Mouse (Mus musculus) MEL (cell line): ENCODE data around the gene Fbn1.

Experiments used
- CTCF ChIP-seq, 3 experiments: IDR thresholded peaks in 2 of 3; conservative IDR thresholded peaks in 1 of 3; 2 replicates each; pipeline ENCODE4 v1.5.1; 2011 to 2012; ENCODE audit warnings: low read length in 3 of 3, low read depth in 2 of 3, mild to moderate bottlenecking in 2 of 3, improper control_type of control experiment in 1 of 3, inconsistent platforms in 1 of 3, mixed read lengths in 1 of 3, moderate library complexity in 1 of 3; ENCODE audit not compliant: control insufficient read depth in 1 of 3, insufficient read depth in 1 of 3, poor library complexity in 1 of 3, severe bottlenecking in 1 of 3
- E2F4 ChIP-seq: IDR thresholded peaks from 2 replicates; pipeline ENCODE4 v1.6.1; 2011; ENCODE audit warnings: low read depth, low read length, improper control_type of control experiment, borderline replicate concordance
- GABPA ChIP-seq: IDR thresholded peaks from 2 replicates; pipeline ENCODE4 v1.6.1; 2012; ENCODE audit warnings: low read depth, mild to moderate bottlenecking, inconsistent platforms, low read length, improper control_type of control experiment, moderate library complexity
- POLR2A ChIP-seq, 2 experiments: IDR thresholded peaks; 2 replicates each; pipeline ENCODE4 v1.6.1; 2011 to 2012; ENCODE audit warnings: low read length in 2 of 2, mild to moderate bottlenecking in 2 of 2, control low read depth in 1 of 2, improper control_type of control experiment in 1 of 2, low read depth in 1 of 2, moderate library complexity in 1 of 2; ENCODE audit not compliant: control insufficient read depth in 1 of 2, insufficient read depth in 1 of 2, poor library complexity in 1 of 2
- POLR2AphosphoS2 ChIP-seq: IDR thresholded peaks from 2 replicates; pipeline ENCODE4 v1.6.1; 2011; ENCODE audit warnings: low read length, improper control_type of control experiment
- TCF12 ChIP-seq: IDR thresholded peaks from 2 replicates; pipeline ENCODE4 v1.6.1; 2014; ENCODE audit warnings: low read depth, mild to moderate bottlenecking, inconsistent platforms, low read length, improper control_type of control experiment, moderate library complexity

GRCm38 (mm10) chr2:125354587-125354986 is 153.2 kb downstream of the Fbn1 start:
- no peak for TF ChIP-seq CTCF (IDR thresholded peaks at IDR 0.05 in 2 of 3, conservative IDR thresholded peaks at IDR 0.05 in 1 of 3; ENCODE audit: control insufficient read depth in 1 of 3, insufficient read depth in 1 of 3, low read depth in 2 of 3, low read length in 3 of 3, poor library complexity in 1 of 3, severe bottlenecking in 1 of 3)
- no peak for TF ChIP-seq E2F4
- TF ChIP-seq TCF12, result no peak
- TF ChIP-seq GABPA, result no peak
- no peak for TF ChIP-seq POLR2A (IDR thresholded peaks at IDR 0.05; ENCODE audit: control insufficient read depth in 1 of 2, insufficient read depth in 1 of 2, low read depth in 1 of 2, low read length in 2 of 2, poor library complexity in 1 of 2)
- TF ChIP-seq POLR2AphosphoS2, result no peak
